Mouse (Mus musculus) spleen, adult 2 months (tissue): ENCODE data around the gene Zfp68.

Experiments used
- CTCF ChIP-seq: fragments of 200-500 bp; IDR thresholded peaks from 2 replicates; pipeline ENCODE4 v1.5.1; 2011; ENCODE audit warnings: mild to moderate bottlenecking, inconsistent platforms; ENCODE audit not compliant: insufficient read depth, insufficient read length, insufficient replicate concordance; ENCODE audit errors: extremely low read depth
- POLR2A ChIP-seq: fragments of 200-500 bp; IDR thresholded peaks from 2 replicates; pipeline ENCODE4 v1.6.1; 2011; ENCODE audit warnings: low read depth, low read length, inconsistent platforms

DNA sequence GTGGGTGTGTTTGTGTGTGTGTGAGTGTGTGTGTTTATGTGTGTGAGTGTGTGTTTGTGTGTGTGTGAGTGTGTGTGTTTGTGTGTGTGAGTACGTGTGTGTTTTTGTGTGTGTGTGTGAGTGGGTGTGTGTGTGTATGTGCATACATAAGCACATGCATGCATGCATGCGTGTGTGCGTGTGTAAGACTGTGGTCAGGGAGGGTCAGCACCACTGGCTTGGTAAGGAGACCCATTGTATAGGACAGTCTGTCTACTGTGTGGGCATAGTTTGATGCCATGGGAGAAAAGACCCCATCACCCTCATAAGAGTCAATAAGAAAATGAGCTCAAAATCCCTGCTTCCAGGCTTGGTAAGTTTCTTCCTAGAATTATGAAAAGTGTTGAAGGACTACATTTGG lies 37.8 kb upstream of the Zfp68 start:
- TF ChIP-seq POLR2A (no peak), CTCF (no peak)
